Mouse (Mus musculus) CH12.LX (cell line): ENCODE measurements around the gene Ppy. TPM values are rescaled to one million over a fixed set of nuclear protein-coding genes. Genes with fewer than 3 reads are reported as not detected.
A peak's percentile ranks its signal among the peaks of the same experiment; 100 is the strongest.

Source experiments
- DNase-seq: peaks from one replicate; pipeline ENCODE4 v3.0.0-alpha.2; 2013; ENCODE audit errors: extremely low read depth
- H3K27ac ChIP-seq: 2 replicates; pipeline ENCODE4 v1.5.1; 2012; ENCODE audit warnings: low read depth, mild to moderate bottlenecking, control low read depth, moderate library complexity; ENCODE audit not compliant: insufficient read depth
- H3K27me3 ChIP-seq: replicated peaks from 2 replicates; pipeline ENCODE3; 2012; ENCODE audit warnings: inconsistent platforms
- H3K36me3 ChIP-seq, 2 experiments: replicated peaks in 1 of 2; 2 replicates each; pipeline versions ENCODE3 to v1.6.1; 2012; ENCODE audit warnings: inconsistent platforms in 1 of 2, low read length in 1 of 2, mild to moderate bottlenecking in 1 of 2, mixed read lengths in 1 of 2, moderate library complexity in 1 of 2; ENCODE audit not compliant: control insufficient read depth in 1 of 2, insufficient read depth in 1 of 2
- H3K4me1 ChIP-seq, 2 experiments: 2 replicates each; pipeline ENCODE4 v1.6.1; 2012; ENCODE audit warnings: inconsistent platforms in 1 of 2, moderate library complexity in 1 of 2; ENCODE audit not compliant: insufficient read depth in 2 of 2, control insufficient read depth in 1 of 2
- H3K4me2 ChIP-seq: 2 replicates; pipeline ENCODE4 v1.6.1; 2012; ENCODE audit warnings: low read depth, mild to moderate bottlenecking, control low read depth; ENCODE audit not compliant: poor library complexity, insufficient read depth, severe bottlenecking
- H3K4me3 ChIP-seq, 3 experiments: fragments of 150-350 bp in 1 of 3; sonication (generic) in 1 of 3; replicated peaks in 1 of 3; 2 replicates each; pipeline versions ENCODE3 to v1.5.1; 2011 to 2012; ENCODE audit warnings: low read depth in 2 of 3, low read length in 2 of 3, mild to moderate bottlenecking in 2 of 3, moderate library complexity in 2 of 3, control low read depth in 1 of 3, improper control_type of control experiment in 1 of 3, inconsistent platforms in 1 of 3, mixed read lengths in 1 of 3; ENCODE audit not compliant: poor library complexity in 1 of 3
- H3K79me2 ChIP-seq: replicated peaks from 2 replicates; pipeline ENCODE4 v1.6.1; 2012; ENCODE audit warnings: mild to moderate bottlenecking, moderate library complexity; ENCODE audit not compliant: control insufficient read depth, poor library complexity, insufficient read depth, severe bottlenecking; ENCODE audit errors: extremely low read depth
- H3K9ac ChIP-seq: 2 replicates; pipeline ENCODE4 v1.6.1; 2012; ENCODE audit warnings: low read depth, mild to moderate bottlenecking, control low read depth, moderate library complexity; ENCODE audit not compliant: insufficient read depth
- H3K9me3 ChIP-seq: replicated peaks from 2 replicates; pipeline ENCODE3; 2012; ENCODE audit warnings: low read length, inconsistent platforms, mixed read lengths
- CHD2 ChIP-seq: IDR thresholded peaks from 2 replicates; pipeline ENCODE4 v1.6.1; 2011; ENCODE audit warnings: low read length, improper control_type of control experiment
- ELF1 ChIP-seq: IDR thresholded peaks from 2 replicates; pipeline ENCODE4 v1.6.1; 2014; ENCODE audit warnings: low read depth, mild to moderate bottlenecking, inconsistent platforms, low read length, improper control_type of control experiment
- ETS1 ChIP-seq: conservative IDR thresholded peaks from 2 replicates; pipeline ENCODE4 v1.6.1; 2012; ENCODE audit warnings: low read depth, mild to moderate bottlenecking, inconsistent platforms, low read length, improper control_type of control experiment, moderate library complexity
- IRF4 ChIP-seq: IDR thresholded peaks from 2 replicates; pipeline ENCODE4 v1.6.1; 2014; ENCODE audit warnings: low read depth, mild to moderate bottlenecking, inconsistent platforms, low read length, improper control_type of control experiment
- JUND ChIP-seq: conservative IDR thresholded peaks from 2 replicates; pipeline ENCODE4 v1.6.1; 2011; ENCODE audit warnings: low read depth, low read length, improper control_type of control experiment
- KAT2A ChIP-seq: IDR thresholded peaks from 2 replicates; pipeline ENCODE4 v1.6.1; 2012; ENCODE audit warnings: low read length, improper control_type of control experiment, inconsistent platforms; ENCODE audit not compliant: insufficient replicate concordance
- MAFK ChIP-seq: IDR thresholded peaks from 2 replicates; pipeline ENCODE4 v1.6.1; 2011; ENCODE audit warnings: low read length, improper control_type of control experiment; ENCODE audit not compliant: insufficient replicate concordance
- MAX ChIP-seq: IDR thresholded peaks from 2 replicates; pipeline ENCODE4 v1.6.1; 2011; ENCODE audit warnings: low read length, improper control_type of control experiment
- MAZ ChIP-seq: IDR thresholded peaks from 2 replicates; pipeline ENCODE4 v1.6.1; 2012; ENCODE audit warnings: low read depth, mild to moderate bottlenecking, inconsistent platforms, low read length, improper control_type of control experiment, moderate library complexity
- MEF2A ChIP-seq: IDR thresholded peaks from 2 replicates; pipeline ENCODE4 v1.6.1; 2014; ENCODE audit warnings: low read depth, mild to moderate bottlenecking, inconsistent platforms, low read length, improper control_type of control experiment, borderline replicate concordance
- NRF1 ChIP-seq: IDR thresholded peaks from 2 replicates; pipeline ENCODE4 v1.6.1; 2014; ENCODE audit warnings: low read depth, mild to moderate bottlenecking, inconsistent platforms, low read length, improper control_type of control experiment, moderate library complexity
- PAX5 ChIP-seq: IDR thresholded peaks from 2 replicates; pipeline ENCODE4 v1.6.1; 2012; ENCODE audit warnings: low read length, inconsistent platforms, mixed read lengths
- POLR2A ChIP-seq: IDR thresholded peaks from 2 replicates; pipeline ENCODE4 v1.6.1; 2011; ENCODE audit warnings: low read depth, mild to moderate bottlenecking, improper control_type of control experiment, low read length
- POLR2AphosphoS2 ChIP-seq: IDR thresholded peaks from 2 replicates; pipeline ENCODE4 v1.6.1; 2011; ENCODE audit warnings: low read depth, low read length, improper control_type of control experiment
- RAD21 ChIP-seq: IDR thresholded peaks from 2 replicates; pipeline ENCODE4 v1.6.1; 2011; ENCODE audit warnings: low read depth, mild to moderate bottlenecking, low read length, improper control_type of control experiment, moderate library complexity
- SIN3A ChIP-seq: IDR thresholded peaks from 2 replicates; pipeline ENCODE4 v1.6.1; 2012; ENCODE audit warnings: low read length, improper control_type of control experiment, inconsistent platforms
- TCF12 ChIP-seq: IDR thresholded peaks from 2 replicates; pipeline ENCODE4 v1.6.1; 2014; ENCODE audit warnings: low read depth, mild to moderate bottlenecking, inconsistent platforms, low read length, improper control_type of control experiment
- USF2 ChIP-seq: conservative IDR thresholded peaks from 2 replicates; pipeline ENCODE4 v1.6.1; 2011; ENCODE audit warnings: low read depth, low read length, improper control_type of control experiment
- ZC3H11A ChIP-seq: IDR thresholded peaks from 2 replicates; pipeline ENCODE4 v1.6.1; 2012; ENCODE audit warnings: low read depth, mild to moderate bottlenecking, inconsistent platforms, low read length, improper control_type of control experiment
- ZKSCAN1 ChIP-seq: IDR thresholded peaks from 2 replicates; pipeline ENCODE4 v1.6.1; 2012; ENCODE audit warnings: low read depth, inconsistent platforms, low read length, improper control_type of control experiment, borderline replicate concordance
- dilution Hi-C: fragments of 300-500 bp; cut with MboI; formaldehyde crosslinking; loops from 2 replicates; pipeline ENCODE4 v1.14.3; 2020; ENCODE audit warnings: low sequenced_read_pairs; ENCODE audit not compliant: extremely low pct_unique_long_range_greater_than_20kb, extremely low pct_ligation_motif_present
- in situ Hi-C: fragments of 300-500 bp; cut with MboI; formaldehyde crosslinking; loops from 3 replicates; pipeline ENCODE4 v1.14.3; 2019; ENCODE audit warnings: low sequenced_read_pairs, low pct_ligation_motif_present, low pct_unique_long_range_greater_than_20kb, mixed read lengths
- polyA plus RNA-seq: library from polyadenylated mRNA; unstranded; fragments of >175 nt; gene quantifications from 2 replicates; pipeline ENCODE4 v1.2.1, GENCODE M21; 2012; ENCODE audit warnings: low read depth; ENCODE audit not compliant: insufficient read length
- total RNA-seq, 2 experiments: library from RNA; depleted of rRNA; stranded (reverse); fragments of 300-350 nt in 1 of 2; fragments of >200 nt in 1 of 2; gene quantifications; 2 replicates each; pipeline ENCODE4 v1.2.3; 2012 to 2014

Gene Ppy
- total and polyA plus RNA-seq, 3 experiments: not detected

DNA sequence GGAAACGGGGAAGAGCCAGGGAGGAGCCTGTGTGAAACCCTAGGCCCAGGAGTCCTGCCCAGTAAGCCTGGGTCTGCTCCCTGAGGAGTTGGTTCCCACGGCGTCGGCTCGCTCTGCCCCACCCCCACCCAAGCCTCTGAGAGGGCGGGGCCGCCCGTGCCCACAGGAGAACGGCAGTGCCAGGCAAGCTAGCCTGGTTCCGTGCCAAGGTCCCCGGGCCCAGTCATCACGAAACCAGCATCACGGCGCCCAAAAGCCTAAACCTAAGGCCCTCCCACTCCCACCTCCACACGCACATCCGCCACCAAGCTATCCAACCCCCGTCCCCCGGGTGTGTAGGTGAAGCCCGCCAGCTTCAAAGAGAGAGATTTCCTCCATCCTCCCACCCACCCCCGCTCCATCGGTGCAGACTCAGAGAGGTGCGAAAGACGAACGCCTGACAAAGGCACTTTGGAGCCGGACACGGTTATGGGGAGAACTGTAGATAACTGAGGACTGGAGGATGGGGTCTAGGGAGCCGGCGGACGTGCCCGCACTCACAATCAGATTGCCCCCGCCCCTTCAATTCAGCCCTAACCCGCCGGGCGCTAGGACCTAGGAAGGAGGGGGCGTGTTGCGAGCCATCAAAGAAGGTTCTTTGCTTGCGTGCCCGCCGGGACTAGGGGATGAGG lies 13.9 kb downstream of the Ppy start (continued):
- TF ChIP-seq NRF1 (peak; percentile 45), POLR2AphosphoS2 (no peak), ELF1 (0 out of 2 replicates have a peak, but pooled peaks have one; percentile 13), USF2 (no peak), CHD2 (peak; percentile 83), TCF12 (peak; percentile 62; the same call in 1 of the 2 replicates), IRF4 (peak; percentile 93), ZKSCAN1 (no peak), POLR2A (peak; percentile 20; the same call in 1 of the 2 replicates), ETS1 (peak; percentile 37; the same call in 1 of the 2 replicates), ZC3H11A (no peak), MAZ (peak; percentile 96), JUND (peak; percentile 61; the same call in 1 of the 2 replicates), KAT2A (0 out of 2 replicates have a peak, but pooled peaks have one; percentile 36)

DNA sequence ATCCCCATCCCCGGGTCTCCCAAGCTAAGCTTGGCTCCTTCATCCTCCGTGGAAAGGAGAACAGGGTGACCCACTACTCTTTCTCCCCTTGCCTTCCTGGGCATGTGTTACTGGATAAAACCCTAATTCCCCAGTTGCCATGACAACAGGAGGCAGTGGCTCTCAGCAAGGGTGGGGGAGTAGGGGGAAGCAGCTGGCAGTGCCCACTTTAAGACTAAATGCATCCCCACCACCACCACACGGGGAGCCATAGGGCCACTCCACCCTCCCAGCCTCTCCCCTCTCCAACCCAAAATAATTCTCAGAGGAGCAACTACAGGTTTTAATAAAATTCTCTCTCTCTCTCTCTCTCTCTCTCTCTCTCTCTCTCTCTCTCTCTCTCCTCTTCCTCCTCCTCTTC lies 14.8 kb downstream of the Ppy start:
- H3K9me3 ChIP-seq: peaks cover 18% of the 10 kb centered on the region
- no peak overlapping the region for H3K4me2 ChIP-seq
- peaks cover 3 to 31% of the 10 kb centered on the region in 2 experiments; a peak in 3 of 4 replicates for H3K4me1 ChIP-seq
- dilution Hi-C loops (no loop called here), in situ Hi-C loops (no loop called here)
- H3K79me2 ChIP-seq: no peaks in the 10 kb centered on the region
- H3K36me3 ChIP-seq: no peaks in the 10 kb centered on the region
- H3K9ac ChIP-seq: no peak overlapping the region
- no peak overlapping the region for H3K4me3 ChIP-seq
- H3K27ac ChIP-seq: no peak overlapping the region
- TF ChIP-seq RAD21 (no peak), MEF2A (no peak), MAX (no peak), MAFK (no peak), SIN3A (no peak), PAX5 (no peak)
- no peak for DNase-seq
- H3K27me3 ChIP-seq: peaks cover 70% of the 10 kb centered on the region
